Mouse (Mus musculus): ENCODE results near the gene Neb. TPM values are rescaled to one million over a fixed set of nuclear protein-coding genes. Genes with fewer than 3 reads are reported as not detected.

Gene Neb
- total RNA-seq, 2 experiments from 2014 or later: 0.50 to 8.4 TPM

DNA sequence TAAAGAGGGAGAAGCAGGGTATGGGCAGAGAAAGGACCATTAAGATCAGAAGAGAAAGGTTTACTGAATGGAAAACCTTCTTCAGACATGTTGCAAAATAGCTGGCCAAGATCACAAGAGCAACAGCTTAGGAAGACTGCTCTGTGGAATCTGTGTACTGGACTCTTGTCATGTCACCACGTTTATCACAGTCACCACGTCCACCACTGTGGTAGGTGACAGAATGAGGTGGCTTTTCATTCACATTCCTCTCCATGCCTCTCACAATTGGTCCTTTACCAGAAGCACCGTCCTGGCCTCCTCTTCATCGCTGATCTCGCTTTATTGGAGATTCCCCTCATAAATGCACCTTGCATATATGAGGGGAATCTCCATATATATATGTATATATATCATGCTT, 71.6 kb downstream of the Neb start:
- no peak for DNase-seq

DNA sequence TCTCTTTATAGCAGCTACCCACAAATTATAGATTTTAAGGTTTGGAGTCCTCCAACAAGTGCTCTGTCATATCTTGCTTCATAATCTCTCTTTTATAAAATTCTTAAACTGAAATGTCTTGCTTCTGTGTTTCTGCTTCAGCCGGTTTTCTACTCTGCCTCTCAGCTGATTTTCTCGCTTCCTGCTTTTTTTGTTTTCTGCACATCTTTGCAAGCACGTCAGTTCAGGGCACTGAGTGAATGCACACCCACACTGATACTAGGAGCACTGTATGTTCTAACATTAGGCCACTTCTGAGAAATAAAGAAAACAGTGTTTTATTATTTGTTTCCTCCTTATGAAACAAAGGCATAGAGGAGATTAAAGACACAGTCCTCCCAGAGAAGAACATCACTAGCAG, 73.7 kb downstream of the Neb start:
- no peak for DNase-seq

DNA sequence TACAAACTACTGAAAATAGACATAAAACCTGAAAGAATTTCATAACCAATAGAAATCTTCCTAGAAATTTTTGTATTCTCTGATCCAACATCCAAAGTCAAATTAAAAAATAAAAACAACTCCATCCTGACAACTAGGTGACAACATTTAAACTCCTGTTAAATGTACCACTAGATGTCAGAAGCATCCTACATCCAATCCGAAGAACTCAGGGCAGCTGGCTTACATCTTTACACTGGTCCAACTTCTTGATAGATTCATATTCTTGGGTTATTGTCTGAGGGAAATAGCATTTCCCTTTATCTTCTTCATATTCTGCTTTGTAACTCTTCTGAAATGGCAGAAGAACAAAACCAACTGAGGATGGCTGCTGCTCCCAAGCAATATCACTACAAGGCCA, 74.9 kb downstream of the Neb start:
- DNase-seq: no peak

- no peak for DNase-seq
These were observed 80.3 kb downstream of the Neb start for GRCm38 (mm10) chr2:52297969-52298368.

- no peak for DNase-seq
These were observed 81.5 kb downstream of the Neb start for GRCm38 (mm10) chr2:52296779-52297178.

- no peak for DNase-seq
These were observed 90.8 kb downstream of the Neb start for GRCm38 (mm10) chr2:52287436-52287835.

GRCm38 (mm10) chr2:52286421-52286820, 91.9 kb downstream of the Neb start:
- DNase-seq: peak; percentile 10 to 48

DNA sequence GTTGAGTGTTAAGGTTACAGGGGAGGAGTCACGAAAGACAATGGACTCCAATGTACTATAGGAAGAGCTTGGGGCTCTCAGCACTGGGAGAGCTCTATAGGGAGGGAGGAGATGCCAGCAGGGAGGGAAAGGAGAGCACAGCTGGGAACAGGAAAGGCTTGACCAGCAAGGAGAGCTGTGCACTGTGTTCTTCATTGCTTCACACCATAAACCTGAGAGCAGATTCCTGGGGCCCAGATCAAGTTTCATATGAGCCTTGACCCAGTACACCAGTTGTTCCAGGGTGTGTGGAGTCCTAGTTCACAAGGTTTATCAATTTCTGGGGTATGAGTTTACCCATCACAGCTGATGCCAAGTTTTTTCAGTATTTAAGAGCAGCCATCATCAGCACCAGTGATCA, 106.1 kb downstream of the Neb start:
- no peak for DNase-seq

DNA sequence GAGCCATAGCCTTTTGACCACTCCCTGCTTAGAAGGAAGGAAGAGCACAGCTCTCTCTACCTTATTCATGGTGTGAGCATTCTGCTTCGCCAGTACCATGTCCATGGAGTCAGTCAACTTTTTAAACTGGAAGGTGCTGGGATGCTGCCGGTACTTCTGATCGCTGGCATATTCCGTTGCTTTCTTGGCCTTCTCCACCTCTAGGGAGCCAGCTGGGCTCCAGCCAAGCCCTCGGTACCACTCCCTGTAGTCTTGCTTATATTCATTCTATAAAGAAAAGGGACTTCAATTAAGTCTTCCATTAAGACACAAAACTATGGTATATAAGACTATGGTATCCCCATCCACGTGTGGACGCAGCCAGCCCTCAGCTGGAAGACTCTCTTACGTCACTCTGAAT, 107.4 kb downstream of the Neb start:
- no peak for DNase-seq

GRCm38 (mm10) chr2:52262149-52262548, 116.1 kb downstream of the Neb start:
- DNase-seq: peak; percentile 16 to 48

DNA sequence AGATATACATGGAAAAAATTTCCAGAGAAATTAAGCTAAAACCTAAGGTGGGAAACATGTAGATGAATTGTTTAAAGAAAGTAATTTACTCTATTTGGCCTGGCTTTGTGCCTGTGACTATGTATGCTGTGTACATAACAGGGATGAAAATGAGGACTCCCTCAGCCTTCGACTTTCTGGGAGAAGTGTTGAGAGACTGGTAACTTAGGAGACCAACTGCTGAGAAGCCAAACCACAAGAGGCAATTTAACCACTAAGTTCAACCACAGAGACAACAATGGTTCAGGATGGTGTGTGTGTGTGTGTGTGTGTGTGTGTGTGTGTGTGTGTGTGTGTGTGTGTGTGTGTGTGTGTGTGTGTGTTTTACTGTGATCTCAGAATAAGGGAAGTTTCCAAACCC, 126.2 kb downstream of the Neb start:
- no peak for DNase-seq

DNA sequence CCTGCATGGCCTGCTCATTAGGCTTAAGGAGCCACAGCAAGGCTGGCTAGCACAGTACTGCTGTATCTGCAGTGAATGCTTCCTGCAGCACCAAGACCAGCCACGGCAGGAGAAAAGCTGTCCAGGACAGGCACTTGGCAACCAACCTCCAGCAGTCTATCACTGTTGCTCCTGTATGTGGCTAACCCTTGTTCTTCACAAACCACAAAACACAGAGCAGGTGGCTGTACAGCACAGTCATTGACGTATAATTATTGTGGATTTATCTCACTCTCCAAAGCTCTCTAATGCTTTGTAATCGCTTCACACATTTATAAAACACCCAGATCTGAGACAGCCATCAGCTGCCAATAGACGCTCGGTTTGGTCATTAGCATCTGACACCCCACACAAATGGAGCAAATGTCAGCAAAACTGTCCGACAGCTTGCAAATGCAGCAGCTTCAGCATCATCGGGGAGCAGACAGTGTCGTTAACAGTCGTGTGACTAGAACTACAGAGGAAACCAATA, 129.9 kb downstream of the Neb start:
- no peak for DNase-seq

DNA sequence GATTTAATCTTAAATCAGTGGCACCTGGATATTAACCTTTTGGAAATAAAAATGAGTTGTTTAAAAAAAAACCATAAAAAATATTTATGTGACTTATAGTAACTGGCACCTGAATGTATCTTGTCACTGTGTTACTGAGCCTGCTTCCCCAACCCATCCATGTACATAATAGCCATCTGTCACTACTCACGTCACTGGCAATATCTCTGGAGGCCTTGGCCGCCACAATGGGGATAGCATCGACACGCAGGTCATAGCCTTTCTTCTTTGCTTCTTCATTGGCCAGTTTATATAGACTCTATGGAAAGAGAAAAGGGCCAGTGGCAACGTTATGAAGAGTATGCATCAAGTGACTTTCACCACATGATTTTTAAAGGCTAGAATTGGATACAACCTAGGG, 133.2 kb downstream of the Neb start:
- no peak for DNase-seq

DNA sequence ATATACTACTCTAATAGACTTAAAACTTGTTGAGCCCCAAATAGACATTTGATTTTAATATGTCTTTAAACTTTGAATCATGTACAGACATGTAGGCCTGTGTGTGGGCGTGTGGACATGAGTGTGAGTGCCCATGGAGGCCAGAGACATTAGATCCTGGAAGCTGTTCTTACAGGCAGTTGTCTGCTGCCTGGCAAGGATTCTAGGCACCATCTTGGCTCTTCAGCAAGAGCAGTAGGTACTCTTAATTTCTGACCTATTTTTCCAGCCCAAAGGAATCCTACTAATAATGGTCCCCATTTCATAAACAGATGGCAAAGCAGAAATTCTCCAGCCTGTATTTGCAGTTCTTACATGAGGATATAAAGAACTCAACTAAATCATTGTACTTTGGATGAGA, 135.6 kb downstream of the Neb start:
- no peak for DNase-seq

DNA sequence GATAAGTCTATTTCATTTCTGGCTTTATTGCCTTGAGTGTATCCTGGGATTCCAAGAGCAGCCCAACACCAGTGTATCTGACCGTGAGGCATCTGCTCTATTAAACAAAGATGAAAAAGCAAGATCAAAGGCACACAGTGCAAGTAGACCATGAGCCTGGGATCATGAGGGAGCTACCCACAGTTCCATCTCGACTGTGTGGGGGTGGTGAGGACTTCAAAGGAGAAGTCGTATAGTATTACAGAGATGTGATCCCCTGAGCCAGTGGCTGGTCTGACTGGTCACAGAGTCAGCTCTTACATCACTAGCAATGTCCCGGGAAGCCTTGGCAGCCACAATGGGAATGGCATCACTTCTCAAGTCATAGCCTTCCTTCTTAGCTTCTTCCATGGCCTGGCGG, 140.4 kb downstream of the Neb start:
- DNase-seq: no peak

DNA sequence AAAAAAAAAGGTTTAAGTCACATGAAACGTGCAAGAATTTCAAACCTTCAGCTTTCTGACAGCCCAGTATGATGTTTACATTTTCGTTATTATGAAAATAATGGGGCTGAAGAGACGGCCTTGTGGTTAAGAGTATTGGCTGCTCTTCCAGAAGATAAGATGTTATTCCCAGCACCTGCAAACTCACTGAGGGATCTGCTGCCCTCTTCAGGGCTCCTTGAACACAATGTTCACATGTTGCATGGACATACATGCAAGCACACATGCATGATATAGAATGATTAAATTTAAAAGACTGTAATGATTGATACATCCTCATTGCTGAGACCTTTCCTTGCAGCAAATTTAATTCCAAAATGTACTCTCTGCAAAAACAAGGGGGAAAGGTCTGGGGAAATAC, 150.7 kb downstream of the Neb start:
- DNase-seq: peak in 1 of 2 experiments; percentile 22

GRCm38 (mm10) chr2:52224366-52224765, 153.9 kb downstream of the Neb start:
- no peak for DNase-seq

DNA sequence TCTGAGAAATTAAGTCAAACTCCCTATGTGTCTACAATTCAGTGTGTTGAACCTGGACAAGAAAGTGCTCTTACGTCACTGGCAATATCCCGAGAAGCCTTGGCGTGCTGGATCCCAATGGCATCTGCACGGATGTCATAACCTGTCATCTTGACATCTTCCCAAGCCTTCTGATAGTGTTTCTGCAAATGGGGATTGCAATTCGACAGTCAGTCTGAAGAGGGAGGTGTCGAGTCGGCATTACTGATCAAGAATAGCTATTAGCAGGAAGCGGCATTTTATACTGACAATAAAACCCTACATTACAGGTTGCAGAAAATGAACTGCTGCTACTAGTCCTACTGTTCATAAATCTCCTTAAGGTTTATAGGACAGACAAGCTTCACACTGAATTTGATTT, 158.2 kb downstream of the Neb start:
- peak in 1 of 2 experiments; percentile 25 for DNase-seq

GRCm38 (mm10) chr2:52215945-52216344, 162.3 kb downstream of the Neb start:
- DNase-seq: no peak

DNA sequence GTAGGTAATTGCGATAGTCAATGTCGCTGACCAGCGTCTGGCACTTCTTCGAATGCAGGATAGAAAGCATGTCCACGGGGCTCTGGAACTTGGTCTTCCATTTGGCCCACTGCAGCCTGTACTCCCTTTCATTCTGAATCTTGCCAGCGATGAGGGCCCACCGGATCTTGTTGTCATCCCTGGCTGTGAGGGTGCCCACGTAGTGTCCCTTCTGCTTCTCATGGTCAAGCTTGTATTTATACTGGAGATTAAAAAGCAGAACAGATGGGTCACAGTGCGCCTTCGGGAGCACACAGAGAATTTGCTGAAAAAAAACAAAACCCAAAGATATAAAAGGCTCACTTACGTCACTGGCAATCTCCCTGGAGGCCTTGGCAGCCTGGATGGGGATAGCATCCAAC, 165.7 kb downstream of the Neb start:
- no peak for DNase-seq

DNA sequence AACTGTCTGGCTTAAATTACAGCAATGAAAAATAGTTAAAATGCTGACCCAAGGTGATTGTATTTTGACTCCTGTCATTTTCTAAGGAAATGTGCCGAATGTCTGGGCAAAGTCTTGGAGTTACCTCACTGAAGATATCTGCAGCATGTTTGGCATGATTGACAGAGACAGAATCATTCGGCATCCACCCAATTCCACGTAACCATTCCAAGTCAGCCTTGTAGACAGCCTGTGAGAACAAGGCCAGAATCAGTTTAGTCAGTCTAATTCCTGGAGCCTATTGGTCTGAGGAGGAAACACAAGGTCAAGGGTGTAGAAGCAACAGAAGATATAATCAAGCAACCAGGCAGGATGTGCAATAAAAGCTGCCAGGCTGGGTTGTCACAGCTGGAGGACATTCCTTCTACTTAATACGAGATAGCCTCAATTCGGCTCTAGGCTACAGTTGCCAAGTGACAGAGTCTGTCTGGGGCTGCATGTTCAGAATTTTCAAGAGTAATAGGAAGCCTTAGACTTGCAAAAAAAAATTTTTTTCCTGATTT, 166.8 kb downstream of the Neb start:
- peak; percentile 21 to 40 for DNase-seq

DNA sequence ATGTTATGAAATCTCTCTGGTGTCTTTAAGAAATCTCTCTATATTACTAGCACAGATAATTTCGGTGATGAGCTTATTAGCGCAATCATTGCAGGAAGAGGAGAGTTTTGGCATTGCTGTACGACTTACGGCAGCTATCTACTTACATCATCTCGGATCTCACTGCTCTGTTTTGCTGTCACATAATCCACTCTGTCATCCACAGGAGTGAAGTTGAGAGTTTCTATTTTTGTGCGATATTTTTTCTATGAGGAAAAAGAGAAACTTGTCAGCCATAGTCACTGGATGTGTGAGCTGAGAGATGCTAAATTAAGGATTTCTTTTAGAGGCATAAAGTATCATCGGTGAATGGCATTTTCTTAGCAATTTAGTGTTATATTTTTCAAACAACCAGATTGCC, 167.6 kb downstream of the Neb start:
- no peak for DNase-seq

DNA sequence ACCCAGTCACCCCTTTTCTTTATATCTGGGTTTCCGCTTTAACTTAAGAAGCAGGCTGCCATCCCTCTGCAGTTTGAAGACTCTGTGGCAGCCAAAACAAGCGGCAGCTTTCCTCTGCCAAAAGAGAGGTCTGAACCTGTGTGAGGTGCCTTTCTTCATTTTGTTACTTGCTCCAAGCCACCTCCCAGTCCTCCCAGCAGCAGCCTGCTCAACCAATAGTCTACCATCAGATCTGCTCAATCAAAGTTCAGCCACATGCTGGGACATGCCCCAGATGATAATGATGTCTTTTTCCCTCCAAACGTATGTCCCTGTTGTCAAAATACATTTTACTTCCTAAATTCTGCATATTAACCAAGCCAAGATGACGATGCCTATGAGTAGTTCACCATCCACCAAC, 173.3 kb downstream of the Neb start:
- DNase-seq: no peak

DNA sequence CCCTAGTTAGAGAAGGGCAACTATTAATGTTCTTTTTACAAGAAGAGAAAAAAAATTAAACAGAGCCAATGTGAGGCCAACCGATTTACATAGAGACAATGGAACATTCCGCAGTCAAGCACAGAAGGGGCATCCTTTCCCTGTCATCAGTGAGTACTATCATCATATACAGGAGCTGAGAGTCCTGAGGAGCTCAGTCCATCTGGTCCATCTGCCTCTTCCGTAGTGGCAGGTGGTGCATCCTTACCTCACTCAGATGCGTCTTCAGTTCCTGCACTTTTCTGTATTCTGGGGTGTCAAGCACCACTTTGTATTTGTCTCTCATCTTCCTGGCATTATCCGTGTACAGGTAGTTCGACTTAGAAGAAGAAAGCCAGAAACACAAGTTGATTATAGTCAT, 184.6 kb downstream of the Neb start:
- DNase-seq: no peak

DNA sequence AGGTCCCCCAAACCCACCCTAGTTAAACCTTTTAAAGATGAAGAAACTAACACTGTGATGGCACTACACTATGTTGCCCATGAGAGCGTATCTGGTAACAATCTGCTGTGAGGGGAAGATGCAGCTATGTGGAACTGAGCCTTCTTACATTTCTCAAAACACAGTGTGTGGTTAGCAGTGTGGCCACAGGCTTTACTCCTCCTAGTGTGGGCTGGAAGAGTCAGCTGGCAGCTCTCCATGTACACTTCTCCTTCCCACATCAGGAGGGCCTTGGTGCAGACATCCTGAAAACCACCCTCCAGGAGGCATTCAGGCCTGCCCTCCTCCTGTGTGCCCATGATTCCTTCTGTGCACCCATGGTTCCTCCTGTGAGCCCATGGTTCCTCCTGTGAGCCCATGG, 198.6 kb downstream of the Neb start:
- DNase-seq: no peak

All from adrenal gland, postnatal 36 days (tissue).